Comparison of ENCODE assay signal across 20 mouse cellular contexts in the genomic region with DNA sequence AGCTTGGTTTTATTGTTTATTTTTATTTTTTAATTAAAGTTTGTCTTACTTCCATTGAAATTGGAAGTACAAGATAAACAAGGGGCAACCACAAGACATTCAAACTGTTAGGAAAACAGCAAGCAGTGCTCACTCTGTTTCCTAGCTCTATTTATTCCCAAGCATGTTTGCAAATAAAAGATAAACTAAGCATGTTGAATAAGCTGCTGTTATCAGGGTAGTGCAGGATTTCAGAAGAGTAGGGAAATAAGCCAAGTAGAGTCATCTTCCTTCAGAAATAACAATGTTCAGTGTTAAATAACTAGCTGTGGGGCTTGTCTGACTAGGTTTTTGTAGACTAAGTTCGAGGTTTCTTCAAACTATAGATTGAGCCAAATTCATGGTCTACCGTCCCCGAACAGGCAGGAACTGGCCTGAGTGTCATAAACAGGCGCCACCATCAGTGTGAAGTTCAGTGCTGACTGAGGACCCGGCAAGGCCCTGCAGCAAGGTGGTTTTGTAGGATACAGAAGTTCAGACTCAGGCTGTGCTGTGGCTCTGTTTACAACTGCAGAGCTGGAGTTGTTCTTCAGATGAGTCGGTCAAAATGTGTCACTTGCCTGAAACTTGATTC. TPM values are rescaled to one million over a fixed set of nuclear protein-coding genes. Genes with fewer than 3 reads are reported as not detected.
DNase-seq lines count a peak whose midpoint lies in the region; ATAC-seq lines count a peak whose summit lies in the region.
"Had no signal": no experiment of that assay in that cellular context is flagged by ENCODE, and none has a peak within 500 bp of the region (broad histone marks: within the 10 kb centered on the region; RNA-seq: fewer than 3 reads in every experiment).

No protein-coding gene starts in this region.

- H3K4me2 ChIP-seq in heart, embryonic 13.5 days, result no peak overlapping the region
- H3K4me2 ChIP-seq in liver, embryonic 16.5 days (ENCODE audit: low read depth, low read length), result peak overlapping the region; percentile 59
- H3K4me2 ChIP-seq: hindbrain, embryonic 12.5 days had no signal

- H3K27me3 ChIP-seq in heart, embryonic 13.5 days (replicated peaks), result no peaks in the 10 kb centered on the region
- no peaks in the 10 kb centered on the region for H3K27me3 ChIP-seq in liver, embryonic 16.5 days (ENCODE audit: control insufficient read depth, insufficient read depth, low read depth, low read length)
- H3K27me3 ChIP-seq: hindbrain, embryonic 12.5 days; Patski had no signal

- H3K27ac ChIP-seq in heart, embryonic 13.5 days (replicated peaks), result no peak overlapping the region
- H3K27ac ChIP-seq in liver, embryonic 16.5 days (ENCODE audit: low read length), result peak overlapping the region; percentile 99
- H3K27ac ChIP-seq: embryonic facial prominence, embryonic 10.5 days; hindbrain, embryonic 12.5 days; macrophage had no signal

- peaks cover 42% of the 10 kb centered on the region for H3K4me1 ChIP-seq in heart, embryonic 13.5 days
- H3K4me1 ChIP-seq in liver, embryonic 16.5 days (ENCODE audit: control insufficient read depth, low read depth, low read length), result peaks cover 55% of the 10 kb centered on the region

- ATAC-seq in heart, embryonic 13.5 days (ENCODE audit: extremely low read depth, insufficient number of reproducible peaks, low FRiP score, low TSS enrichment), result no peak
- peak; percentile 86 for ATAC-seq in erythroid progenitor cell, adult 5-6 weeks (replicated peaks; ENCODE audit: low FRiP score, poor library complexity, severe bottlenecking)
- peak; percentile 88 for ATAC-seq in liver, embryonic 16.5 days (ENCODE audit: low read depth)
- ATAC-seq: forebrain, postnatal 0 days; midbrain, embryonic 16.5 days; Patski had no signal

- no peaks in the 10 kb centered on the region for H3K9me3 ChIP-seq in heart, embryonic 13.5 days
- H3K9me3 ChIP-seq in liver, embryonic 16.5 days (replicated peaks; ENCODE audit: control insufficient read depth, low read length), result no peaks in the 10 kb centered on the region
- H3K9me3 ChIP-seq: embryonic facial prominence, embryonic 10.5 days; hindbrain, embryonic 12.5 days had no signal

- no peak overlapping the region for H3K4me3 ChIP-seq in heart, embryonic 13.5 days
- H3K4me3 ChIP-seq in liver, embryonic 16.5 days (ENCODE audit: low read depth, low read length), result peak overlapping the region; percentile 38
- H3K4me3 ChIP-seq: embryonic facial prominence, embryonic 10.5 days; hindbrain, embryonic 12.5 days had no signal

- H3K36me3 ChIP-seq in heart, embryonic 13.5 days, result peaks cover 93% of the 10 kb centered on the region
- peaks cover 61% of the 10 kb centered on the region for H3K36me3 ChIP-seq in liver, embryonic 16.5 days (ENCODE audit: control insufficient read depth, insufficient read depth)

- H3K9ac ChIP-seq in heart, embryonic 13.5 days, result 0 out of 2 replicates have a peak overlapping the region, but pooled peaks have one; percentile 37
- H3K9ac ChIP-seq in liver, embryonic 16.5 days (ENCODE audit: low read depth, low read length), result peak overlapping the region; percentile 52
- H3K9ac ChIP-seq: forebrain, postnatal 0 days; hindbrain, embryonic 12.5 days had no signal

- no peak for DNase-seq in heart, adult 8-10 months (ENCODE audit: low spot score)
- DNase-seq in MEL-GATA-1-ER (ENCODE audit: extremely low read depth, low read depth), result peak; percentile 80
- DNase-seq in left cerebral cortex, adult 9 months (ENCODE audit: low spot score in 2 of 2), result no peak
- DNase-seq in left cerebral cortex, adult 11 months (ENCODE audit: low spot score), result no peak
- DNase-seq in adrenal gland, postnatal 25 days, result no peak
- DNase-seq: cerebellum, adult 11-12 months; cerebellum, postnatal 36 days; forebrain, postnatal 0 days; heart, adult 18-20 months; left cerebral cortex, postnatal 4 days; lung, adult 2 months had no signal

- WGBS in heart, embryonic 13.5 days, result 79% methylated on average over 6 of the region's 6 CpGs
- 23% methylated on average over 6 of the region's 6 CpGs for WGBS in liver, embryonic 16.5 days (ENCODE audit: insufficient replicate concordance)

RNA-seq across cellular contexts. Expression of a gene that starts 12.6 kb away (rescaled TPM):
- 43.6 and 46.0 TPM in 2 replicates for polyA plus RNA-seq in heart, embryonic 13.5 days (2015; fragmentation: Nextera tagmentation; extraction: Ambion mirVana)
- total RNA-seq in heart, adult 8-10 months (2022), result 1 to 10 TPM in 1 of 4 experiments, under 1 TPM in 3; 0.28 to 1.7 (median 0.37) TPM
- 358 and 360 TPM in 2 replicates for total RNA-seq in erythroid progenitor cell, adult 5-6 weeks (2015; ENCODE audit: low replicate concordance)
- 406 and 409 TPM in 2 replicates for total RNA-seq in erythroid progenitor cell, adult 5-6 weeks (2017; ENCODE audit: low replicate concordance)
- polyA plus RNA-seq in liver, embryonic 16.5 days (2015; fragmentation: Nextera tagmentation; extraction: Ambion mirVana), result 101 and 110 TPM in 2 replicates
- total RNA-seq in adrenal gland, postnatal 25 days (2021), result 6.2 and 6.5 TPM in 2 replicates

RNA-seq across cellular contexts. Expression of a gene that starts 12.8 kb away (rescaled TPM):
- polyA plus RNA-seq in heart, embryonic 13.5 days (2015; fragmentation: Nextera tagmentation; extraction: Ambion mirVana), result 20.4 and 22.8 TPM in 2 replicates
- 1 to 10 TPM in 1 of 4 experiments, under 1 TPM in 3; 0.34 to 1.2 (median 0.58) TPM for total RNA-seq in heart, adult 8-10 months (2022)
- total RNA-seq in erythroid progenitor cell, adult 5-6 weeks (2015; ENCODE audit: low replicate concordance), result 68.1 and 71.7 TPM in 2 replicates
- 32.5 and 94.3 TPM in 2 replicates for total RNA-seq in erythroid progenitor cell, adult 5-6 weeks (2017; ENCODE audit: low replicate concordance)
- 36.1 and 41.4 TPM in 2 replicates for polyA plus RNA-seq in liver, embryonic 16.5 days (2015; fragmentation: Nextera tagmentation; extraction: Ambion mirVana)
- 3.0 and 4.2 TPM in 2 replicates for total RNA-seq in adrenal gland, postnatal 25 days (2021)
- total RNA-seq: gastrocnemius, adult 18-20 months had no signal

RNA-seq across cellular contexts. Expression of a gene that starts 57.2 kb away (rescaled TPM):
- 49.0 and 53.0 TPM in 2 replicates for polyA plus RNA-seq in heart, embryonic 13.5 days (2015; fragmentation: Nextera tagmentation; extraction: Ambion mirVana)
- total RNA-seq in heart, adult 8-10 months (2022), result 10 to 100 TPM; 53.6 to 71.5 (median 63.6) TPM
- total RNA-seq in erythroid progenitor cell, adult 5-6 weeks (2015; ENCODE audit: low replicate concordance), result 8.4 and 9.0 TPM in 2 replicates
- total RNA-seq in erythroid progenitor cell, adult 5-6 weeks (2017; ENCODE audit: low replicate concordance), result 5.4 and 6.2 TPM in 2 replicates
- polyA plus RNA-seq in liver, embryonic 16.5 days (2015; fragmentation: Nextera tagmentation; extraction: Ambion mirVana), result 28.2 and 29.5 TPM in 2 replicates
- total RNA-seq in adrenal gland, postnatal 25 days (2021), result 35.6 and 48.1 TPM in 2 replicates

RNA-seq across cellular contexts. Expression of a gene that starts 58.0 kb away (rescaled TPM):
- polyA plus RNA-seq in heart, embryonic 13.5 days (2015; fragmentation: Nextera tagmentation; extraction: Ambion mirVana), result 40.6 and 46.4 TPM in 2 replicates
- 10 to 100 TPM; 84.3 to 96.9 (median 85.1) TPM for total RNA-seq in heart, adult 8-10 months (2022)
- total RNA-seq in erythroid progenitor cell, adult 5-6 weeks (2015; ENCODE audit: low replicate concordance), result 76.7 and 89.7 TPM in 2 replicates
- 53.0 and 61.0 TPM in 2 replicates for total RNA-seq in erythroid progenitor cell, adult 5-6 weeks (2017; ENCODE audit: low replicate concordance)
- polyA plus RNA-seq in liver, embryonic 16.5 days (2015; fragmentation: Nextera tagmentation; extraction: Ambion mirVana), result 68.8 and 69.6 TPM in 2 replicates
- 217 and 293 TPM in 2 replicates for total RNA-seq in adrenal gland, postnatal 25 days (2021)

RNA-seq across cellular contexts. Expression of a gene that starts 58.0 kb away (rescaled TPM):
- polyA plus RNA-seq in heart, embryonic 13.5 days (2015; fragmentation: Nextera tagmentation; extraction: Ambion mirVana), result 0.13 and 0.20 TPM in 2 replicates
- 1 to 10 TPM in 1 of 4 experiments, under 1 TPM in 3; 0.13 to 1.4 (median 0.55) TPM for total RNA-seq in heart, adult 8-10 months (2022)
- not detected in 2 replicates for total RNA-seq in erythroid progenitor cell, adult 5-6 weeks (2015; ENCODE audit: low replicate concordance)
- 0.90 TPM in 1 of 2 replicates, not detected in the other for total RNA-seq in erythroid progenitor cell, adult 5-6 weeks (2017; ENCODE audit: low replicate concordance)
- polyA plus RNA-seq in liver, embryonic 16.5 days (2015; fragmentation: Nextera tagmentation; extraction: Ambion mirVana), result 0.14 and 0.34 TPM in 2 replicates
- 0.91 and 1.4 TPM in 2 replicates for total RNA-seq in adrenal gland, postnatal 25 days (2021)

Comparison
In these comparisons a context has a peak if more than half of its experiments do, and no peak if none do; other contexts are left out.
1. RNA of a gene that starts 12.6 kb away (total RNA-seq): 358 to 409 TPM in erythroid progenitor cell, adult 5-6 weeks; 6.2 to 6.5 TPM in adrenal gland, postnatal 25 days and 0.28 to 1.7 TPM in heart, adult 8-10 months; every median in the first group is over 10 times any median in the second.